Mouse (Mus musculus) myocyte (in vitro differentiated cells): ENCODE data around the gene Fcna. TPM values are rescaled to one million over a fixed set of nuclear protein-coding genes. Genes with fewer than 3 reads are reported as not detected.

Source experiments
- H3K27me3 ChIP-seq: one replicate; pipeline ENCODE4 v1.6.1; 2011; ENCODE audit not compliant: control insufficient read depth, insufficient read depth, insufficient read length
- H3K36me3 ChIP-seq: one replicate; pipeline ENCODE4 v1.6.1; 2011; ENCODE audit not compliant: control insufficient read depth, insufficient read depth
- H3K4me2 ChIP-seq: one replicate; pipeline ENCODE4 v1.6.1; 2011; ENCODE audit warnings: low read depth, control low read depth
- H3K4me3 ChIP-seq: one replicate; pipeline ENCODE4 v1.5.1; 2011; ENCODE audit warnings: mild to moderate bottlenecking, control low read depth, moderate library complexity
- H3K79me2 ChIP-seq: one replicate; pipeline ENCODE4 v1.6.1; 2011; ENCODE audit not compliant: control insufficient read depth, insufficient read depth
- H3ac ChIP-seq: one replicate; pipeline ENCODE4 v1.6.1; 2011; ENCODE audit not compliant: control insufficient read depth, insufficient read length
- CEBPB ChIP-seq: IDR thresholded peaks from 2 replicates; pipeline ENCODE4 v1.6.1; 2011; ENCODE audit warnings: mild to moderate bottlenecking, moderate library complexity; ENCODE audit not compliant: poor library complexity, insufficient read depth, severe bottlenecking
- E2F4 ChIP-seq: IDR thresholded peaks from one replicate; pipeline ENCODE4 v1.6.1; 2011; ENCODE audit warnings: mild to moderate bottlenecking, control low read depth, moderate library complexity; ENCODE audit not compliant: insufficient read depth
- MAX ChIP-seq: IDR thresholded peaks from one replicate; pipeline ENCODE4 v1.6.1; 2011; ENCODE audit warnings: low read depth, mild to moderate bottlenecking, control low read depth
- MYOD1 ChIP-seq, 3 experiments: IDR thresholded peaks; one replicate each; pipeline ENCODE4 v1.6.1; 2011; ENCODE audit warnings: control low read depth in 2 of 3, low read depth in 2 of 3, mild to moderate bottlenecking in 2 of 3, moderate library complexity in 1 of 3; ENCODE audit not compliant: insufficient read length in 2 of 3, control insufficient read depth in 1 of 3
- MYOG ChIP-seq, 3 experiments: IDR thresholded peaks; one replicate each; pipeline ENCODE4 v1.6.1; 2011; ENCODE audit warnings: control low read depth in 2 of 3, low read depth in 2 of 3, mild to moderate bottlenecking in 2 of 3; ENCODE audit not compliant: insufficient read length in 2 of 3, control insufficient read depth in 1 of 3, insufficient read depth in 1 of 3
- POLR2A ChIP-seq: IDR thresholded peaks from one replicate; pipeline ENCODE4 v1.6.1; 2011; ENCODE audit warnings: low read depth, mild to moderate bottlenecking, control low read depth, moderate library complexity; ENCODE audit not compliant: insufficient read length
- POLR2AphosphoS2 ChIP-seq: IDR thresholded peaks from one replicate; pipeline ENCODE4 v1.6.1; 2011; ENCODE audit warnings: low read depth, control low read depth; ENCODE audit not compliant: insufficient read length
- REST ChIP-seq: IDR thresholded peaks from one replicate; pipeline ENCODE4 v1.6.1; 2011; ENCODE audit warnings: mild to moderate bottlenecking, control low read depth, moderate library complexity; ENCODE audit not compliant: insufficient read depth, insufficient read length
- SRF ChIP-seq: IDR thresholded peaks from one replicate; pipeline ENCODE4 v1.6.1; 2011; ENCODE audit warnings: low read depth; ENCODE audit not compliant: control insufficient read depth, insufficient read length
- TCF12 ChIP-seq: IDR thresholded peaks from one replicate; pipeline ENCODE4 v1.6.1; 2011; ENCODE audit warnings: mild to moderate bottlenecking, control low read depth; ENCODE audit not compliant: poor library complexity, insufficient read depth, severe bottlenecking
- TCF3 ChIP-seq: IDR thresholded peaks from one replicate; pipeline ENCODE4 v1.6.1; 2011; ENCODE audit warnings: low read depth, control low read depth; ENCODE audit not compliant: insufficient read length
- USF1 ChIP-seq: IDR thresholded peaks from one replicate; pipeline ENCODE4 v1.6.1; 2011; ENCODE audit warnings: low read depth, mild to moderate bottlenecking, control low read depth, moderate library complexity
- polyA plus RNA-seq: library from polyadenylated mRNA; unstranded; fragments of >200 nt; fragmentation: generic; extraction: Trizol; gene quantifications from one replicate; pipeline ENCODE4 v1.2.1, GENCODE M21; 2012; ENCODE audit warnings: missing spikeins

Gene Fcna
- polyA plus RNA-seq, 1 experiment = 0.10 TPM

DNA sequence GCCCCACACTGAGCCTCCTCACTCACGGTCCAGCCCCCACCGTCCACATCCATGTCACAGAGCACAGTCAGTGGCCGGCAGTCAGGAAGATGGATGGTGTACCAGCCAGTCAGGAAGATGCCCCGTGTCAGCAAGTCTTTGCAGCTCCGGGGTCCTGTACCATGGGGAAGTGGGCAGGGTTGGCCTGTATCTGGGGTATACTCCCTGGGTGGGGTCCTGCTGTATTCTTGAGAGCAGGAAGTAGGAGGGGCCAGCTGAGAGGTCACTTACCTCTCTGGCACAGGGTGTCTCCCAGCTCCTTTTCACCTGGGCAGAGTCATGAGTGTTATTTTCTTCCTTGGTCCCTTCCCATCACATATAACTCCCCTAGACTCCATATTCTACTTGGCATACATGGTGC is 1.8 kb downstream of the Fcna start:
- TF ChIP-seq E2F4 = no peak
- TF ChIP-seq TCF12 = no peak
- TF ChIP-seq USF1 = no peak
- TF ChIP-seq REST = no peak
- TF ChIP-seq POLR2AphosphoS2 = no peak
- no peak for TF ChIP-seq MYOG (IDR thresholded peaks at IDR 0.05; ENCODE audit: control insufficient read depth in 1 of 3, insufficient read depth in 1 of 3, insufficient read length in 2 of 3, low read depth in 2 of 3)
- TF ChIP-seq TCF3 = no peak
- TF ChIP-seq MYOD1 (IDR thresholded peaks at IDR 0.05; ENCODE audit: control insufficient read depth in 1 of 3, insufficient read length in 2 of 3, low read depth in 2 of 3) = no peak
- no peak for TF ChIP-seq CEBPB
- TF ChIP-seq POLR2A = no peak
- no peak for TF ChIP-seq MAX
- no peak for TF ChIP-seq SRF

DNA sequence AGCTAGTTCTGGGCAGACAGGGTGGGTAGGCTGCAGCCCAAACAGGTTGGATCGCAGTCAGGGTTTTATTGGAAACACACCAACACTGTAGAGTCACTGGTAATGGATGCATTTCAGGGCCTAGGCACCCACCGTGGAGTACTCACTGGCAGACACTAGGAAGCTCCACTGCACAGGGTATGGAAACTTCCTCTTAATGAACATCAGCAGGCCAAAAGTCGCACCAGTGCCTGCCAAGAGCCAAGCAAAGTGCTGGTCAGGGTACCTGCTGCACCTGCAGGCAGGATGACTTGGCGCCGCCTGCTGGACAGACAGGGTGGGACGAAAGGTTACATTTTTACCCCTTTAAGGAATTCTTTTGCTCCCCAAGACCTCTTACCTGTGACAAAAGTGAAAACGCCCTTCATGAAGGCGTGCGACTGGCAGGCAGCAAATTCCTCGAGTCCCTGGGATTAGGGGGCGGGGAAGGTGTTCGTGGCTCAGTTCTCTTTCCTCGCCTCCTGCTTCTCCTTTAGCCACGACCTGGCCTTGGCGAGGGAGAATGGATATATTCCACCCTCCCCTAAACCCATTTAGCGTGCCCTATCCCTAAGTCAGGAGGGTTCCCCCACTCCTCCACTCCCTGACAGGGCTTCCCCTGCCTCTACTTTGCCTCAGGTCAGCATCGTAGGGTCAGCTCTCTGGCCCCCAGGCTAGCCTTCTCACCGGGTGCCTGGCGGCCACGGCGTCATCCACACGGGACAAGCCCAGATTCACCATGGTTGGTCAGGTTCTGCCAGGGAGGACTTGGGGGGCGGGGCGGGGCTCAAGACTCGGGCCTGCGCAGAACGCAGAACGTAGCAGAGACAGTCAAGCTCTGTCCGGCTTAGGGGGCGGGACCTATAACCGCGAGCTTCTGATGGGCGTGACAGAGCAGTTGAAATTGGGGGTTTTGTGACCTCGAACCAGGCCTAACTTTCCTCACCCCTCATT is 6.3 kb downstream of the Fcna start, which contains the start of gene Tmem141:
Gene Tmem141, minus strand, starts transcription at position 777 of the 972 bp plus-strand sequence.
- Histone ChIP-seq H3K79me2 (no peaks in the 10 kb centered on the region), H3ac (no peak within 1 kb of the TSS), H3K27me3 (peaks cover 48% of the 10 kb centered on the region), H3K36me3 (no peaks in the 10 kb centered on the region), H3K4me3 (peak within 1 kb of the TSS; percentile 23), H3K4me2 (peak within 1 kb of the TSS; percentile 79)
- TF ChIP-seq REST (no peak), POLR2AphosphoS2 (peak; percentile 64), POLR2A (peak; percentile 80), MYOG (IDR thresholded peaks at IDR 0.05; ENCODE audit: control insufficient read depth in 1 of 3, insufficient read depth in 1 of 3, insufficient read length in 2 of 3, low read depth in 2 of 3) (no peak), USF1 (no peak)

More for the DNA sequence above, 1.8 kb downstream of the Fcna start:
- peaks cover 46% of the 10 kb centered on the region for H3K27me3 ChIP-seq
- no peak overlapping the region for H3K4me3 ChIP-seq
- H3ac ChIP-seq = no peak overlapping the region
- no peaks in the 10 kb centered on the region for H3K79me2 ChIP-seq
- H3K36me3 ChIP-seq = no peaks in the 10 kb centered on the region
- H3K4me2 ChIP-seq = no peak overlapping the region

GRCm38 (mm10) chr2:25620852-25621228 is 7.0 kb downstream of the Fcna start:
- H3K4me3 ChIP-seq = peak overlapping the region; percentile 23
- peaks cover 49% of the 10 kb centered on the region for H3K27me3 ChIP-seq
- no peak for TF ChIP-seq TCF12
- TF ChIP-seq SRF = no peak
- no peak for TF ChIP-seq TCF3
- TF ChIP-seq MAX = no peak
- TF ChIP-seq POLR2AphosphoS2 = no peak
- TF ChIP-seq MYOG (IDR thresholded peaks at IDR 0.05; ENCODE audit: control insufficient read depth in 1 of 3, insufficient read depth in 1 of 3, insufficient read length in 2 of 3, low read depth in 2 of 3) = no peak
- TF ChIP-seq REST = no peak
- TF ChIP-seq USF1 = no peak
- TF ChIP-seq E2F4 = no peak
- TF ChIP-seq CEBPB = no peak
- no peak overlapping the region for H3ac ChIP-seq
- peak overlapping the region; percentile 79 for H3K4me2 ChIP-seq
- no peaks in the 10 kb centered on the region for H3K79me2 ChIP-seq
- H3K36me3 ChIP-seq = no peaks in the 10 kb centered on the region

- no peak overlapping the region for H3ac ChIP-seq
- H3K36me3 ChIP-seq = no peaks in the 10 kb centered on the region
- H3K4me2 ChIP-seq = no peak overlapping the region
- no peak overlapping the region for H3K4me3 ChIP-seq
- no peaks in the 10 kb centered on the region for H3K79me2 ChIP-seq
- H3K27me3 ChIP-seq = peaks cover 51% of the 10 kb centered on the region
- TF ChIP-seq USF1 (no peak), MYOD1 (IDR thresholded peaks at IDR 0.05; ENCODE audit: control insufficient read depth in 1 of 3, insufficient read length in 2 of 3, low read depth in 2 of 3) (no peak), MYOG (IDR thresholded peaks at IDR 0.05; ENCODE audit: control insufficient read depth in 1 of 3, insufficient read depth in 1 of 3, insufficient read length in 2 of 3, low read depth in 2 of 3) (no peak), TCF12 (no peak), TCF3 (no peak), REST (no peak), POLR2A (no peak), POLR2AphosphoS2 (no peak), CEBPB (no peak), MAX (no peak), SRF (no peak), E2F4 (no peak)
Observed at GRCm38 (mm10) chr2:25620386-25620785, 7.4 kb downstream of the Fcna start.
